Mouse (Mus musculus) mature B cell (primary cell): ENCODE data around the gene Tti1.

Experiments
- in situ Hi-C: fragments of 300-500 bp; cut with MboI; formaldehyde crosslinking; loops from 2 replicates; pipeline ENCODE4 v1.14.3; 2019

Tti1 gene

DNA sequence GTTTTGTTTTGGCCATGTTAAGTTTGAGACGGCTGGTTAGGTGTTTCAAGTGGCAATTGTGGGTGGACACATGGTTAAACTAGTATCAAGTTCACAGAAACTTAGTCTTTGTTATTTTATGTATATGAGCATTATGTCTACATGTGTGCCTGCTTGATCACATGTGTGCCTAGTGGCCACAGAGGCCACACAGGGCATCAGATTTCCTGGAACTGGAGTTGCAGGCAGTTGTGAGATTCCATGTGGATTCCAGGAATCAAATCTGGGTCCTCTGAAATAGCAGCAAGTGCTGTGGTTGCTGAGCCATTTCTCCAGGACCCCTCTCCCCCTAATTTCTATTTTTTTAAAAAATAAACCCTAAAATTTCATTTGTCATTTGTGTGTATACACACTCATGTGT is 11.4 kb upstream of the Tti1 start:
- in situ Hi-C loops, result no loop called here

DNA sequence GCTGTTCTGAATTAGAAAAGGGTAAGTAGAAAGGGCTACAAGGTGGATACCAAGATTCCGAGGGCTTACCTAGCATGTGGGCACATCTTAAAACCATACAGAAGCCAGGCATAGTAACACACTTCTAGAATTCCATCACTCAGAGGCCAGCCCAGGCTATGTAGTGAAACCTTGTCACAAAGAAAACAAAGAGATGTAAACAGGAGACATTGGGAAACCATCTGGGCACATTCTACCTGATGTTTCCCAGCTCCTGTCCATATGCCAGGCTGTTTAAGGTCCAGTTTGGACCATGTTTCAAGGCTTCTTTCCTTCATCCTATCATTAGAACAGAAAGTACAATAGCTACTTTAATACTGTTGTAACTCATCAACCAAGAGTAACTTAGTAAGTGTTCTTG is 9.3 kb upstream of the Tti1 start:
- in situ Hi-C loops, result no loop called here

DNA sequence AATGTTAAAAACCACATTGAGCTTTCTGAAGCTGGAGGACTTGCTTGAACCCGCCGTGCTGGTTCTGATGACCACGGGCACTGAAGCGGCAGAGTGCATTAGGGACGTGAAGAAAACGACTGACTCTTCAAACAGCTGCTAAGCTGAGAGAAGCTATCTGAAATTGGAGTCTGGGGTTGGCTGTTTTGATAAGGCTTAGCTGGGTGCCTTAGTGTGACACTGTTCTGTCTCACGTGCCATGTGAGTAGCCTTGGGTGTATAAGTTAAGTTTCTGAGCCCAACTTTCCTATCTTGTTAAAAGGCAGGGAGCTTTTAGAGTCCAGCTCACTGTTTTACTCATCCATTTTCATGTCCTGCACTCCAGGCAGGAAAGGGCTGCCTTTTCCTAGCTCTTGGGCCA is 8.7 kb upstream of the Tti1 start:
- in situ Hi-C loops, result no loop called here

- in situ Hi-C loops, result no loop called here
These were observed 8.2 kb upstream of the Tti1 start for GRCm38 (mm10) chr2:158036408-158036807.

DNA sequence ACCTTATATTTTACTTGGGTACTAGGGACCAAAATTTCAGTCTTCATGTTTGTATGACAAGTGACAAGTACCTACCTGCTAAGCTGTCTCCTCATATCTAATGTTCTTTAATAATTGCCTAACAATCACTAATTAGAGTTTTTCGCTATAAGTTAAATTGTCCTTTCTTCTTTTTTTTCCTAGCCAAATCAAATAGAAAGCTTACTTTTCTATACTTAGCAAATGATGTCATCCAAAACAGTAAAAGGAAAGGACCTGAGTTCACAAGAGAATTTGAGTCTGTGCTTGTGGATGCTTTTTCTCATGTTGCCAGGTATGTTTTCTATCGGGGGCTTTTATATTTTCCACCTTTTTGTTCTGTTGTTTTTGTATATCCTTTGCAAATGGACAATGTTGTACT is 7.6 kb upstream of the Tti1 start:
- in situ Hi-C loops, result no loop called here

GRCm38 (mm10) chr2:158030007-158030406 is 1.8 kb upstream of the Tti1 start:
- in situ Hi-C loops, result no loop called here

- in situ Hi-C loops, result no loop called here
These were observed 329 bp downstream of the Tti1 start for GRCm38 (mm10) chr2:158027855-158028353.

DNA sequence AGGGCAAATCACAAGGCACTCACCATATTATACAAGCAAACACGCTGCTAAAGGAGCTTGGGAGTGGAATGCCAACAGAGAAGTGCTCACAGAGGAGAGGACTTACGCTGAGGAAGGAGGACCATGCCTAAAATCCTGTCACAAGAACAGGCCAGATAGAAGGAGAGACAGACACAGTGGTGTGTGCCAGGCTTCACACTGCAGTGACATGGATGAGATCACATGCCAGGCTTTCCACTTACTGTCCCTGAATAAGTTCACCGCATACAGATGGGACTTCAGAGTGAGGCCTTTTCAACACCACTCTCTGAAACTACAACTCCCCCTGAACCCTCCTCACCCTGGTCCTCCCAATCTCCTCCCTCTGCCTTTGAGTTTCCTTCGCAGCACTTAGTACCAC is 10.9 kb downstream of the Tti1 start:
- in situ Hi-C loops, result no loop called here

DNA sequence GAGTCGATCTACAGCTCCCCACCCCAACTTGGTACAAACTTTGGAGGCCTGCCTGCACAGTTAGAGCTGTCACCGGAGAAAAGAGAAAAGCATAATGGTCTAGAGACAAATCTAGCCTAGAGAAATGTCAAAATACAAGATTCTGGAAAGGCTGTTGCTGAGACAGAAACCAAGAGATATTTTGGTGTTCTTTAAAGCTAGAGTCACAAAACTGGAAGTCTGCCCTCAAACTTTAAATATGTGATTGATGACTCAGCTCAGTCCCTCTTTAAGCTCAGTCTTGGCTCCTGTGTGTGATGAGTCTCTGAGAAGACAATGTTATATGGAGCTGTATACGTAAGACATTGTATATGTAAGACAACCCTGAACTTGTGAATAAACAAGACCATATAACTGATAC is 15.6 kb downstream of the Tti1 start:
- in situ Hi-C loops, result no loop called here

DNA sequence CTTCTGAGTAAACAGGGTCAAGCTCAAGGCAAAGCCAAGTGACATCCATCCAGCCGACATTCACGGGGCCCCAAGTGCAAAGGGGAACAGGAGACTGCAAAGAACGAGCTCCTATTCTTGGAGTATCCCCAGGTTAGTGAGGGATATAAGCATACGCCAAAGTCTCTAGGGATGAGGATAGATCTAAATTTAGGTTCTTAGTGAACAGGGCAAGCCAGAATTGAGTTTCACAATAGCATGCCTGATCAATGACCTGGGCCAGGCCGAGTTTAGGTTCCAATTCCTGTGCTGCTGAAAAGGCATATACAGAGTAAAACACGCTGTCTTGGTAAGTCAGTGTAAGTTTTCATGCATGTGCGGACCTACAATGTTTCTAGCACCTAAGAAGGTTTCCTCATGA is 18.9 kb downstream of the Tti1 start:
- in situ Hi-C loops, result no loop called here

- in situ Hi-C loops, result no loop called here
These were observed 22.6 kb downstream of the Tti1 start for GRCm38 (mm10) chr2:158005641-158006040.

- in situ Hi-C loops, result no loop called here
These were observed 23.6 kb downstream of the Tti1 start for GRCm38 (mm10) chr2:158004620-158005019.

DNA sequence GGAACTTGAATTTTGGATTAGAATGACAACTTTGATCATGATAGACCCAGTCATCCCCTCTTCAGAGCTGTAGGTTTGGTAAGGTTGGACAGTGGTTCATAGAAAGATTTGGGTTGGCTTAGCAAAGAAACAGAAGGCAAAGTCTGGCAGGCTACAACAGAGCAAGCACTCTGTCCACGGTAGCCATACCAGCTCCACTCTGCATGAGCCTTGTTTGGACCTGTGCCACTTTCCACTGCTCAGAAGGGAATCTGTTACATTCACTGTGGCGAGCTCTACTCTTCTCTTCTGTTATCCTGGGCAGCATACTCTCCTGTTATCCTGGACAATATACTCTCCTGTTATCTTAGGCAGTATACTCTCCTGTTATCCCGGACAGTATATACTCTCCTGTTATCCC is 29.4 kb downstream of the Tti1 start:
- in situ Hi-C loops, result no loop called here

DNA sequence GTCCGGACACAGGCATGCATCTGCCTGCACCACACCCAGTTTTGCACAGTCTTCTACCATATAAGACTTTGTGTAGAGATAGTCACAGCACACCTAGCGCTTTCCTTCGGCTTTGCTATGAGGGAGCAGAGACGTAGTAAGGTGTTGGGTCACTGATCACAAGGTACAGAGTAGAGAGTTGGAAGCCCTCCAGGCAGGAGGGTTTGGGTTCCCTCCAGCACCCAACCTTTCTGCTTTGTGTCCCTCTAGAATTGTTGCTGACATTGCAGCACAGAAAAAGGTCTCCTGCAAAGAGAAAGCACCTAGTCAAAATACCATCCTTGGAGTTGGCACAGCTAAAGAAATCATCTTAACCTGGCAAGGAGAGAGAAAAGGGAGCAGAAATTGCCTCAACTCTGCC is 35.7 kb downstream of the Tti1 start:
- in situ Hi-C loops, result no loop called here

DNA sequence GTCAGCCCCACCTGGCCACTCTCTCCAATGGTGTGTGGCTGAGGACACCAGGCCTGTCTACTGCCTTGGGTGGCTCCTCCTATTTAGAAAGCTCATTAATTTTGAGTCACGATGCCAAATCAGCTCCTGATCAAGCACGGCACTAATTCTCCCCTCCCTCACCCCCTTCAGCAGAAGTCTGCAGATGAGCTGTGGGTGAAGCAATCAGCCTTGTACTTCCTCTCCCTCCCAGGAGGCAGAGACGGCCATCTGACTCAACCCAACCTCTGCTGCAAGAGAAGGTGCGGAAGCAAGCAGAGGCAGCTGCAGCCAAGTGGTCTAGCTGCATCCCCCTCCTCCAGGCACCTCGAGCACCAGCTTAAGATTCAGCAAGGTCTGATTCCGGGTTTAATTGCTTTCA is 37.2 kb downstream of the Tti1 start:
- in situ Hi-C loops, result no loop called here

DNA sequence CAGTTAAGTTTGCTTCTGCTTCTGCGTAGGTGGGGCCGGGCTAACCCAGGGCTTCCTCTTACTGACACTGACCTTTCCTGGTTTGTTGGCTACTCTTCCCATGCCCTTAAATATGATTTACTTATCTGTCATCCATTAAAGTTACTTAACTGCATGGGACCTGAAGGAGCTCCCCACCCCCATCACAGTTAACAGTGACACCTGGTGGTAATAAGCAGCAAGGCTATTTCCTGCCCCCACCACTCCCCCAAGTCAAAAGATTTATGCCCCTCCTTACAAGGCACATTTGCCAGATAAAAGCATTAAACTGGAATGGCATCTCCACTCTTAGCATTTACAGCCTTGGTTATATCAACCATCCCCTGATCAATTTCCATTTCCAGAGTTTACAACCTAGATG is 38.3 kb downstream of the Tti1 start:
- in situ Hi-C loops, result no loop called here

GRCm38 (mm10) chr2:157988416-157989190 is 39.6 kb downstream of the Tti1 start:
- in situ Hi-C loops, result no loop called here

DNA sequence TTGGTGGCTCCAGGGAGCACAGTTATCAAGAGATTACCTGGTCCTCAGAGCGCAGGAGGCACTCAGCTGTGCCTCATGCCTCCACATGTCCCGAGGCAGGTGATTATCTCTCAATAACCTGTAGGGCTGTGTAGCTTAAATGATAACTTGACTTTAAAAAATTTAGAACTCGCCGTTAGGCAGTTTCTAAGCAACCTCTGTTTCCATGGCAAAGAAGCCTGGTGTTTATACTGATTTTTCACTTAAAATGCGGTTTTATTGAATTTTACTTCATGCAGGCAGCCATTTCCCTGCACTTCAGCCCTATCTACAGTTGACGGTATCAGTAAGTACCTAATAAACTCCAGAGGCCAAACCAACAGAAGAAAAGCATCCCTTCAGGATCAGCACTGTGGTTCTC is 42.0 kb downstream of the Tti1 start:
- in situ Hi-C loops, result no loop called here

DNA sequence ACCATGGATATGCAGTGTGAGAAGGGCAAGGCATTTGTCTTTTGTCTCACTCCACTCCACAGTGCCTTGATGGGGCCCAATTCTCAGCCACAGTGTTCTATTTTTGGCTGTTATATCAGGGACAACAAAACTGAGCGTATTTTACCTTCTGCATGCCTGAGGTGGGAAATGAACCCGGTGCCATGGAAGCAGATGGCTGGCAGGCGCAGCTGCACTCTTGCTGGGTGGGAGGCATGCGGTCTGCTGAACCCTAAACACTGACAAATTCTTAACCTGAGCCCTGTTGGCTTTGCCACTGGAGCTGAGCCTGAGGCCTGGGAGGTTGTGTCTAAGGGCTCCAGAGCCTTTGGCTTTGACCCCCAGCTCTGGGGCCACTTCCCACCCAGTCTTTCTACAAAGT is 42.6 kb downstream of the Tti1 start:
- in situ Hi-C loops, result no loop called here

DNA sequence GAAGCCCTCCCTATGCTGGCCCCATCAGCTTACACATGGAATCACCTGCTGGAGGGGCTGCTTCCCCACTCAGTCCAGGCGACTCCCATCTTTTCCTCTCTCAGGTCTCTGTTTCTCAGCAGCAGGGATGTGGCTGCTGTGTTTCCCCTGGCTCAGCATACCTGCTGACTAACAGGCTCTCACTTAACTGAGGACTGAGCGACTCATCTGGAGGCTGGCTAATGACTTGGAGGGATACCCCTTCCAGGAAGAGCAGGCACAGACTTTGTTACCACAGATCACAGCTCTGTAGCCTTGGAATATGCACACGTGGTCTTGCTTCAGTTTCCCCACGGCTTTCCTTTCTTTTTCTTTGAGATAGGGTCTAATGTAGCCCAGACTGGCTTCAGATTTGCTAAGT is 45.0 kb downstream of the Tti1 start:
- in situ Hi-C loops, result no loop called here

- in situ Hi-C loops, result no loop called here
These were observed 45.5 kb downstream of the Tti1 start for GRCm38 (mm10) chr2:157982727-157983126.

DNA sequence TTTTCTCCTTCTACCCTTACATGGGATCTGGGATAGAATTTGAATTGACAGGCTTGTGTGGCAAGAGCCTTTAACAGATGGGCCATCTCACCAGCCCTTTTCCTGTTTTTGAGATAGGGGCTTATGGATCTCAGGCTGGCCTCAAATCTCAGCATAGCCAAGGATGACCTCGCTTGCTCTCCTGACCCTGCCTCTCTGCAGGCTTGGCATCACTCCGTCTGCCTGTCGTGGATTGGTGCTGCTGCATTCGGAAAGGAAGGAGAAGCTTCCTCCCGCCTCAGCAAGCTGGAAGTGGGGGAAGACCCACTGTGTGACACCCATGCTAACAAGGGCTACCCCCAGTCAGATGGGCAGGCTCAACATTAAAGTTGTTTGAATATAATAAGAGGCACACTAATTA is 49.0 kb downstream of the Tti1 start:
- in situ Hi-C loops, result no loop called here

GRCm38 (mm10) chr2:157975595-157975994 is 52.6 kb downstream of the Tti1 start:
- in situ Hi-C loops, result no loop called here
